Mouse (Mus musculus) hindbrain, embryonic 15.5 days (tissue): ENCODE results near the gene Pithd1. TPM values are rescaled to one million over a fixed set of nuclear protein-coding genes. Genes with fewer than 3 reads are reported as not detected.
A peak's percentile ranks its signal among the peaks of the same experiment; 100 is the strongest.

Experiments used
- ATAC-seq: fragments of 200-750 bp; cut with Nextera tagmentation; 2 replicates; pipeline ENCODE4 v1.8.0; 2017; ENCODE audit warnings: low read depth, moderate number of reproducible peaks, moderate TSS enrichment; ENCODE audit not compliant: low FRiP score
- H3K27ac ChIP-seq: fragments of 300-500 bp; sonication (generic); replicated peaks from 2 replicates; pipeline ENCODE4 v1.5.1; 2015; ENCODE audit warnings: mild to moderate bottlenecking, inconsistent platforms
- H3K27me3 ChIP-seq: fragments of 300-500 bp; sonication (generic); 2 replicates; pipeline ENCODE4 v1.6.1; 2015; ENCODE audit warnings: control low read depth, inconsistent platforms
- H3K36me3 ChIP-seq: fragments of 300-500 bp; sonication (generic); 2 replicates; pipeline ENCODE4 v1.6.1; 2015; ENCODE audit warnings: control low read depth, inconsistent platforms
- H3K4me1 ChIP-seq: fragments of 300-500 bp; sonication (generic); replicated peaks from 2 replicates; pipeline ENCODE4 v1.6.1; 2015; ENCODE audit warnings: control low read depth, inconsistent platforms
- H3K4me2 ChIP-seq: fragments of 300-500 bp; sonication (generic); 2 replicates; pipeline ENCODE4 v1.6.1; 2015; ENCODE audit warnings: moderate library complexity, mild to moderate bottlenecking, inconsistent platforms
- H3K4me3 ChIP-seq: fragments of 300-500 bp; sonication (generic); 2 replicates; pipeline ENCODE4 v1.5.1; 2015; ENCODE audit warnings: mild to moderate bottlenecking, inconsistent platforms
- H3K9ac ChIP-seq: fragments of 300-500 bp; sonication (generic); 2 replicates; pipeline ENCODE4 v1.6.1; 2015; ENCODE audit warnings: inconsistent platforms
- H3K9me3 ChIP-seq: fragments of 300-500 bp; sonication (generic); 2 replicates; pipeline ENCODE4 v1.6.1; 2016; ENCODE audit warnings: control low read depth, inconsistent platforms
- WGBS: fragments of 180-500 bp; shearing (Covaris S2); methylation state at CpG from one replicate; pipeline ENCODE4 v1.1.7; 2015; 5-methylcytosine and 5-hydroxymethylcytosine counted together
- polyA plus RNA-seq: library from polyadenylated mRNA; unstranded; fragments of >200 nt; fragmentation: Nextera tagmentation; extraction: Ambion mirVana; gene quantifications from 2 replicates; pipeline ENCODE4 v1.2.1, GENCODE M21; 2015

Gene Pithd1
- polyA plus RNA-seq: 63.6 and 66.4 TPM in 2 replicates

GRCm38 (mm10) chr4:135986943-135987710 lies at the start of gene Pithd1:
Gene Pithd1, minus strand, starts transcription at chr4:135987264.
- H3K27me3 ChIP-seq: no peaks in the 10 kb centered on the region
- H3K4me3 ChIP-seq: peak within 1 kb of the TSS; percentile 98
- peaks cover 23% of the 10 kb centered on the region for H3K4me1 ChIP-seq
- peak; percentile 93 for ATAC-seq
- no peaks in the 10 kb centered on the region for H3K9me3 ChIP-seq
- 1% methylated on average over 80 of the region's 81 CpGs for WGBS
- peak within 1 kb of the TSS; percentile 97 for H3K4me2 ChIP-seq
- peak within 1 kb of the TSS; percentile 98 for H3K9ac ChIP-seq
- H3K27ac ChIP-seq: peak within 1 kb of the TSS; percentile 92
- H3K36me3 ChIP-seq: peaks cover 14% of the 10 kb centered on the region; the same call in 1 of the 2 replicates

GRCm38 (mm10) chr4:136035078-136035477 lies 48.0 kb upstream of the Pithd1 start:
- no peak for ATAC-seq
- Histone ChIP-seq H3K9ac (no peak overlapping the region), H3K4me1 (no peaks in the 10 kb centered on the region; the same call in 1 of the 2 replicates), H3K27ac (no peak overlapping the region), H3K4me2 (no peak overlapping the region), H3K27me3 (no peaks in the 10 kb centered on the region), H3K36me3 (no peaks in the 10 kb centered on the region), H3K9me3 (no peaks in the 10 kb centered on the region), H3K4me3 (no peak overlapping the region)
- WGBS: 80% methylated on average over 4 of the region's 4 CpGs

GRCm38 (mm10) chr4:136033231-136033630 lies 46.2 kb upstream of the Pithd1 start:
- no peak for ATAC-seq
- WGBS: 79% methylated on average over 1 of the region's 1 CpGs
- H3K4me2 ChIP-seq: no peak overlapping the region
- no peak overlapping the region for H3K9ac ChIP-seq
- H3K27ac ChIP-seq: no peak overlapping the region
- H3K36me3 ChIP-seq: no peaks in the 10 kb centered on the region
- H3K9me3 ChIP-seq: no peaks in the 10 kb centered on the region
- H3K4me3 ChIP-seq: no peak overlapping the region
- no peaks in the 10 kb centered on the region; the same call in 1 of the 2 replicates for H3K4me1 ChIP-seq
- no peaks in the 10 kb centered on the region for H3K27me3 ChIP-seq

- no peaks in the 10 kb centered on the region for H3K36me3 ChIP-seq
- H3K9me3 ChIP-seq: no peaks in the 10 kb centered on the region
- WGBS: 7% methylated on average over 8 of the region's 8 CpGs
- H3K27me3 ChIP-seq: no peaks in the 10 kb centered on the region
- no peak overlapping the region for H3K9ac ChIP-seq
- H3K4me2 ChIP-seq: no peak overlapping the region
- H3K27ac ChIP-seq: no peak overlapping the region
- ATAC-seq: no peak
- H3K4me1 ChIP-seq: no peaks in the 10 kb centered on the region; the same call in 1 of the 2 replicates
- no peak overlapping the region for H3K4me3 ChIP-seq
These were observed 44.2 kb upstream of the Pithd1 start for GRCm38 (mm10) chr4:136030968-136031909.

GRCm38 (mm10) chr4:136028689-136029088 lies 41.6 kb upstream of the Pithd1 start:
- ATAC-seq: no peak
- no peaks in the 10 kb centered on the region for H3K36me3 ChIP-seq
- no peak overlapping the region for H3K27ac ChIP-seq
- WGBS: 88% methylated on average over 5 of the region's 5 CpGs
- H3K4me1 ChIP-seq: no peaks in the 10 kb centered on the region; the same call in 1 of the 2 replicates
- no peak overlapping the region for H3K9ac ChIP-seq
- H3K27me3 ChIP-seq: no peaks in the 10 kb centered on the region
- no peaks in the 10 kb centered on the region for H3K9me3 ChIP-seq
- H3K4me3 ChIP-seq: no peak overlapping the region
- H3K4me2 ChIP-seq: no peak overlapping the region

- Histone ChIP-seq H3K36me3 (no peaks in the 10 kb centered on the region), H3K4me2 (no peak overlapping the region), H3K27me3 (no peaks in the 10 kb centered on the region), H3K4me1 (no peaks in the 10 kb centered on the region; the same call in 1 of the 2 replicates), H3K27ac (no peak overlapping the region), H3K4me3 (no peak overlapping the region), H3K9ac (no peak overlapping the region), H3K9me3 (no peaks in the 10 kb centered on the region)
- no peak for ATAC-seq
- WGBS: 85% methylated on average over 19 of the region's 19 CpGs
These were observed 41.1 kb upstream of the Pithd1 start for GRCm38 (mm10) chr4:136028132-136028564.

GRCm38 (mm10) chr4:136027416-136028131 lies 40.5 kb upstream of the Pithd1 start:
- Histone ChIP-seq H3K4me2 (no peak overlapping the region), H3K9me3 (no peaks in the 10 kb centered on the region), H3K9ac (no peak overlapping the region), H3K27ac (no peak overlapping the region), H3K27me3 (no peaks in the 10 kb centered on the region), H3K4me1 (no peaks in the 10 kb centered on the region; the same call in 1 of the 2 replicates), H3K4me3 (no peak overlapping the region), H3K36me3 (no peaks in the 10 kb centered on the region)
- 79% methylated on average over 8 of the region's 8 CpGs for WGBS
- ATAC-seq: no peak

- ATAC-seq: no peak
- Histone ChIP-seq H3K27me3 (no peaks in the 10 kb centered on the region), H3K36me3 (no peaks in the 10 kb centered on the region), H3K9ac (no peak overlapping the region), H3K9me3 (no peaks in the 10 kb centered on the region), H3K4me1 (peaks cover 5% of the 10 kb centered on the region), H3K27ac (no peak overlapping the region), H3K4me2 (no peak overlapping the region), H3K4me3 (no peak overlapping the region)
- WGBS: 86% methylated on average over 1 of the region's 1 CpGs
These were observed 38.3 kb upstream of the Pithd1 start for GRCm38 (mm10) chr4:136025350-136025749.

GRCm38 (mm10) chr4:136022924-136023323 lies 35.9 kb upstream of the Pithd1 start:
- H3K4me3 ChIP-seq: no peak overlapping the region
- H3K36me3 ChIP-seq: no peaks in the 10 kb centered on the region
- WGBS: 97% methylated on average over 9 of the region's 9 CpGs
- no peaks in the 10 kb centered on the region for H3K9me3 ChIP-seq
- H3K4me2 ChIP-seq: no peak overlapping the region
- no peak overlapping the region for H3K9ac ChIP-seq
- H3K4me1 ChIP-seq: peaks cover 16% of the 10 kb centered on the region
- no peak for ATAC-seq
- no peaks in the 10 kb centered on the region for H3K27me3 ChIP-seq
- H3K27ac ChIP-seq: no peak overlapping the region

- WGBS: under 1% methylated on average over 45 of the region's 48 CpGs
- Histone ChIP-seq H3K4me1 (peaks cover 16% of the 10 kb centered on the region), H3K27me3 (no peaks in the 10 kb centered on the region), H3K36me3 (no peaks in the 10 kb centered on the region), H3K4me2 (peak within 1 kb of the TSS; percentile 96), H3K9ac (peak within 1 kb of the TSS; percentile 91), H3K27ac (peak within 1 kb of the TSS; percentile 85), H3K9me3 (no peaks in the 10 kb centered on the region), H3K4me3 (peak within 1 kb of the TSS; percentile 95)
- ATAC-seq: peak; percentile 99
These were observed 34.5 kb upstream of the Pithd1 start, which contains the start of gene Eloa for GRCm38 (mm10) chr4:136021549-136022047. Gene Eloa, minus strand, starts transcription at chr4:136021763.
